Mouse (Mus musculus) kidney, embryonic 15.5 days (tissue): ENCODE measurements at regions not wholly inside any gene's neighbourhood (a gene's known extent, or its start where the extent isn't known, plus 50 kb on each side); places are given as distances from the start of the nearest gene placed in this dataset.

Experiments
- ATAC-seq: fragments of 200-750 bp; cut with Nextera tagmentation; replicated peaks from 2 replicates; pipeline ENCODE4 v1.8.0; 2017; ENCODE audit warnings: moderate TSS enrichment; ENCODE audit not compliant: low FRiP score
- H3K27ac ChIP-seq: fragments of 300-500 bp; sonication (generic); 2 replicates; pipeline ENCODE4 v1.5.1; 2015; ENCODE audit warnings: mild to moderate bottlenecking, inconsistent platforms
- H3K27me3 ChIP-seq: fragments of 300-500 bp; sonication (generic); 2 replicates; pipeline ENCODE4 v1.6.1; 2015; ENCODE audit warnings: inconsistent platforms
- H3K36me3 ChIP-seq: fragments of 300-500 bp; sonication (generic); 2 replicates; pipeline ENCODE4 v1.6.1; 2015; ENCODE audit warnings: inconsistent platforms
- H3K4me1 ChIP-seq: fragments of 300-500 bp; sonication (generic); 2 replicates; pipeline ENCODE4 v1.6.1; 2015; ENCODE audit warnings: inconsistent platforms
- H3K4me2 ChIP-seq: fragments of 300-500 bp; sonication (generic); 2 replicates; pipeline ENCODE4 v1.6.1; 2015; ENCODE audit warnings: moderate library complexity, mild to moderate bottlenecking, inconsistent platforms
- H3K4me3 ChIP-seq: fragments of 300-500 bp; sonication (generic); replicated peaks from 2 replicates; pipeline ENCODE4 v1.5.1; 2015; ENCODE audit warnings: mild to moderate bottlenecking, inconsistent platforms
- H3K9ac ChIP-seq: fragments of 300-500 bp; sonication (generic); 2 replicates; pipeline ENCODE4 v1.6.1; 2015; ENCODE audit warnings: mild to moderate bottlenecking, inconsistent platforms
- H3K9me3 ChIP-seq: fragments of 300-500 bp; sonication (generic); replicated peaks from 2 replicates; pipeline ENCODE4 v1.6.1; 2016; ENCODE audit warnings: inconsistent platforms
- WGBS: fragments of 180-500 bp; shearing (Covaris S2); methylation state at CpG from one replicate; pipeline ENCODE4 v1.1.7; 2015; ENCODE audit warnings: mixed read lengths; 5-methylcytosine and 5-hydroxymethylcytosine counted together

DNA sequence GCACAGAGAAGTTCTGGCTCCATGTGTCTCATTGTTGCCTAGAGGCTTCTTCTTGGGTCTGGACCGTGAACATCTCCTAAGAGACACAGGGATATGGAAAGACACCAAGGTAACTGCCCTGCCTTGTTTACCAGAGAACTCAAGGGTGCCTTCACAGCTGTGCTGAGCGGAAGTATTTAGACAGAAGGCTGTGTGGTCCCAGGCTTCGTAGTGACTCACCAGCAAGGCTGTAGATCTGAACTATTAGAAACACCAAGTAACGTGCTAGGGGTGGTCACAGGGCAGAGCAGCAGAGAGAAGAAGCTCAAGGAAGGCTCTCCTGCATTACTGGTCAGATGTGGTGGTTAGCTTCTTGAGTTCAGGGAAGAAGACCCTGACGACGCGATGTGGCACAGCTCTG, 51.6 kb upstream of the Lpp start:
- no peaks in the 10 kb centered on the region for H3K36me3 ChIP-seq
- H3K4me3 ChIP-seq: no peak overlapping the region
- H3K4me2 ChIP-seq: no peak overlapping the region
- peaks cover 21% of the 10 kb centered on the region for H3K27me3 ChIP-seq
- no peaks in the 10 kb centered on the region for H3K9me3 ChIP-seq
- 91% methylated on average over 7 of the region's 7 CpGs for WGBS
- H3K4me1 ChIP-seq: peaks cover 12% of the 10 kb centered on the region
- H3K27ac ChIP-seq: no peak overlapping the region
- ATAC-seq: no peak
- H3K9ac ChIP-seq: no peak overlapping the region

DNA sequence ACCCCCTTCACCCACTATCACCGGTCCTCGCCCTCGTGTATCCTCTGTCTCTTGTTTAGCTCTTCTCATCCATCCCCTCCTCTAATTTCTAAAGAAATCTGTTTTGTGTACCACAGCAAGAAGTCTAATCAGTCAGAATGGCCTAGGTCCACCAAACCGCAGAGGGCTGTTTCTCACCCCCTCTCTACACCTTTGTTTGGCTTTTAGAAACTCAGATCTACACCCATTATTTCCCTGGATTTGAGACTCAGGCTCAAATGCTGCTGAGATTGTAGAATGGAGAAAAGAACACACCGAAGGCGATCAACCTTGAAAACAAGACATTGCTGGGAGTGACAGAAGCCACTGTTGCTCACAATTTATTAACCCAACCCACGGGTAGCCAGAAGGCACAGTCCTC, 52.7 kb upstream of the Lpp start:
- 67% methylated on average over 7 of the region's 7 CpGs for WGBS
- Histone ChIP-seq H3K4me1 (peaks cover 12% of the 10 kb centered on the region), H3K27ac (no peak overlapping the region), H3K9ac (no peak overlapping the region), H3K4me3 (no peak overlapping the region), H3K9me3 (no peaks in the 10 kb centered on the region), H3K4me2 (no peak overlapping the region), H3K27me3 (peaks cover 16% of the 10 kb centered on the region; the same call in 1 of the 2 replicates), H3K36me3 (no peaks in the 10 kb centered on the region)
- ATAC-seq: no peak

DNA sequence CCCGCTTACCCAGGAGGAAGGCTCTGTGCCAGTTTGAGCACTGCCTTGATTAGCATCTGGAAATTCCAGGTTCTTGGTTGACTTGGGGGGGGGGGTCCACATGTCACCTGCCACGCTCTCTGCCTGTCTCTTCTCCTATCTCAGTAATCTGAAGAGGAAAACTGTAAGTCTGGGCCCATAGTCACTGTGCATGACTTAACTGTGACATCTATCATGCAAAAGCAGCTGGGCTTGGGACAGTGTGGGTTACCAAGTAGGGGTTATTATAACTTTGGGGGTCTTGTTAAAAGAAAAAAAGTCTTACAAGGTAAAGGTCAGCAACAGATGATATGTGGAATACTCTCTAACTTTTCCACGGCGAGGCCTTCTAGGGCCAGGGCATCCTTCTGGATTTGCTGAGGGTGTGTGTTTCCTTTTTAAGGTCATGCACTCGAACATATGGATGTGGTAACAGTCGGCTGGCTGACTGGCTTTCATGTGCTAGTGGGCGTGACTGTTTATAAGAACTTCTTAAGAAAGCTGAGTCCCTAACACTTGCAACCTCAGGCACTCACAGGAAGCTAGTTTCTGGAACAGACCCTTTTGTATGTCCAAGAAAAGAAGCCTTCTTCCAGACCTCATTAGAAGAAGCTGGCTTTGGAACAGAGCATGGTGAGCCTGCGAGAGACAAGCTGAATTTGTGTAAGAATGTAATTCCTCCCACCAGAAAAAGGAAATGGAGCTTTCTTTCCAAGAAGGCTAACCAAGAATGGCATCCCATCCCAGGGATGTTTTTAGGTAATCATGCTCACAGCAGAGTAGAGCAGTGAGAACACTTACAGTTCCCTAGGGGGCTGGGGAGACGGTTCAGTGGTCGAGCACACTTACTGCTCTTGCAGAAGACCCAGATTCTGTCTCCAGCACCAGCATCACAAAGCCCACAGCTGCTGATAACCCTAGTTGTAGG, 53.7 kb upstream of the Lpp start:
- H3K27ac ChIP-seq: no peak overlapping the region
- ATAC-seq: no peak

DNA sequence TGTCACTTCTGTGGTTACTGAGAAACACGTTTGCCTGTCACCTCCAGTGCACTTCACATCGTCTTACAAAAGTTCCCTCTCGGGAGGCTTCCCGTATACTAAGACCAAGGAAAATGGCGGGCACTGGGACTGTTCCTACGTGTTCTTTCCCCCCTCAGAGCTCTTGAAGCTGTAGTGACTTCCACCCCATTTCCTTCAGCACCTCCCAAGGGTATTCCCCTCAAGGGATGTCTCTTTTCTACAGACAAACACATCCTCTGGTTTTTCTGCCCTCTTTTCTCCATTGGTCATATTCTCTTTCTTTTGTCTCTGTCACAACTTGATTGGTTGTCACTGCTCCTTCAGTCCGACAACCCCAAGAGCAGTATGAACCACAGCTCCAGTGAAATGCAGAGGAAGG, 54.9 kb upstream of the Lpp start:
- Histone ChIP-seq H3K9ac (no peak overlapping the region), H3K4me2 (no peak overlapping the region), H3K9me3 (no peaks in the 10 kb centered on the region), H3K4me3 (no peak overlapping the region), H3K36me3 (no peaks in the 10 kb centered on the region), H3K27ac (no peak overlapping the region), H3K4me1 (peaks cover 12% of the 10 kb centered on the region), H3K27me3 (peaks cover 6% of the 10 kb centered on the region; the same call in 1 of the 2 replicates)
- ATAC-seq: no peak
- WGBS: 92% methylated on average over 7 of the region's 7 CpGs

More for the DNA sequence above, 53.7 kb upstream of the Lpp start:
- Histone ChIP-seq H3K4me2 (no peak overlapping the region), H3K4me1 (peaks cover 12% of the 10 kb centered on the region), H3K9me3 (no peaks in the 10 kb centered on the region), H3K4me3 (no peak overlapping the region), H3K36me3 (no peaks in the 10 kb centered on the region), H3K9ac (no peak overlapping the region), H3K27me3 (peaks cover 8% of the 10 kb centered on the region; the same call in 1 of the 2 replicates)
- 38% methylated on average over 10 of the region's 10 CpGs for WGBS

DNA sequence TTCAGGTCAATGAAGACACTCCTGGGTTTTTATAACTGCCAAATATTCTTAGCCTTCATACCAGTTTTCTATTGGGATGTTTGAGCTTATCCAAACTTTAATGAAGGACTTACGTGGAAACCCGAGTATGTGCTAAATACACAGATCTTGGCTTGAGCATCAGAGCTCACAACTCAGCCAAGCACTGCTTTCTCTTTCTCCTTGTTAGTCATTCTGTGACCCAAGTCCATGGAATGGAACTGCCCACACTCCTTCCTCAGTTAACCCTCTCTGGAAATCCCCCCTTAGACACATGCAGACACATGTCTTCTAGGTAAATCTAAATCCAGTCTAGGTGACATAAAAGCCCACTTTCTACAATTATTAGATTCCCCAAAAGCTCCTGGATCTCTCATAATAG, 58.9 kb upstream of the Lpp start:
- Histone ChIP-seq H3K4me1 (peaks cover 5% of the 10 kb centered on the region), H3K36me3 (no peaks in the 10 kb centered on the region), H3K9ac (no peak overlapping the region), H3K4me3 (no peak overlapping the region), H3K9me3 (no peaks in the 10 kb centered on the region), H3K27ac (no peak overlapping the region), H3K27me3 (no peaks in the 10 kb centered on the region), H3K4me2 (no peak overlapping the region)
- WGBS: 73% methylated on average over 2 of the region's 2 CpGs
- ATAC-seq: no peak

DNA sequence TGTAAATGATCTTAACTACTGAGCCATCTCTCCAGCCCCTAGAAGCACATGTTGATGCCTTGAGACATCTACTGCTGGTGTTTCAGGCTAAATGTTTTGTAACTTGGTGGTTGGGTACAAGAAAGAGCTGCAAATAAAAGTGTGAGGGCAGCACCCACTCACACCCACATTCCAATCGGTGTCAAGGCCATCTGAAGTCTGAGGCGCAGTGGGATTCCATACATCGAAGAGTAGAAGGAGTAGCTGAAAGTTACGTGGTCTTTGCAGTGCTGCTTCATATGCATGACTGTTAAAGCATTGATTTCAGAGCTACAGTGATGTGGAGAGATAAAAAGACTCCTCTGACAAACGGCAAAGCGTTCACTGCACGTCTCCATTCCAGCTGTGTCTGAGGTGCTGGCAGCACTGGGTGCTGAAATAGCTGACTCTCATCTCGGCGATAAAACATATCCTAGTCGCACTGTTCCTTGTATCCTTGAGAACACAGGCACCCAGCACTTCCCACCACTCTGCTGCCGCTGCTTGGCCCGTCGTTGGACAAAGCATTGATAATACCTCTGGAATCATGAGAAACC, 61.8 kb upstream of the Lpp start:
- H3K9ac ChIP-seq: no peak overlapping the region
- no peak overlapping the region for H3K4me2 ChIP-seq
- 87% methylated on average over 13 of the region's 13 CpGs for WGBS
- H3K4me1 ChIP-seq: no peaks in the 10 kb centered on the region
- H3K27me3 ChIP-seq: no peaks in the 10 kb centered on the region
- H3K9me3 ChIP-seq: no peaks in the 10 kb centered on the region
- H3K4me3 ChIP-seq: no peak overlapping the region
- no peaks in the 10 kb centered on the region for H3K36me3 ChIP-seq
- ATAC-seq: no peak
- no peak overlapping the region for H3K27ac ChIP-seq

DNA sequence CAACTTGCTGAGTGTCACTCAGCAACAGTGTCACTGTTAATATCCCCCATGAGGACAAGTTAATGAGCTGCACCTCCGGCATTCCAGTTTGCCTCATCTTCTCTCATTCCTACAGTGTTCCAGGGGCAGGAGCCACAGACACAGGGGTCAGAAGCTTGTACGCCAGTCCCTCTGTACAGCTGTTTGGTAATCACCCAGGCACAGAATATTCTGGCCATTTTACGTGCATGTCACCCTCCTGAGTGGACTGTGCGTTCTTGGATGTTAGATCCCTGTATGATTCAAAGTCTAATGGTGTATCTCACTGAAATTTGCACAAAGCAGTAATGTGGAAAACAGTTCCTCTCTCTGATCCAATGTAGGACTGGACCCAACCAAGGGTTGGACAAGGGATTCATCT, 66.7 kb upstream of the Lpp start:
- Histone ChIP-seq H3K9me3 (no peaks in the 10 kb centered on the region), H3K4me2 (no peak overlapping the region), H3K36me3 (no peaks in the 10 kb centered on the region), H3K4me1 (no peaks in the 10 kb centered on the region), H3K9ac (no peak overlapping the region), H3K27me3 (no peaks in the 10 kb centered on the region), H3K4me3 (no peak overlapping the region), H3K27ac (no peak overlapping the region)
- 76% methylated on average over 4 of the region's 4 CpGs for WGBS
- no peak for ATAC-seq

DNA sequence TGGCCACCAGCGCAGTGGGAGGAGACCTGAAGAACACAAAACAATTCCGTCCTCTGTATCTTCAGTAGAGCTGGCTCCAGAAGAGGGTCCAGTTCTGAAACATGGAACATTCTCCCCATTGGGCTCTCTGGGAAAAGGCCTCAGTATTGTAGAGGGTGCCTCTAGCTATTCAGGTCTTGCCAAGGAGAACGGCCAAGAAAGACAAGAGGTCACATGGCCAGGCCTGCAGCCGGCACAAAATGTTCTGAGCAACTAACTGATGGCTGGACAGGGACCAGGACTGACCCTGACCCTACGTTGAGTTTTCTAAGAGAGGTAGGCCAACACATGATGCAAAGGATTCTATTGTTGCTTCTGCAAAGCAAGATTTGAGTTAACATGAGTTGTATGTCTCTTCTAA, 67.3 kb upstream of the Lpp start:
- no peak overlapping the region for H3K4me3 ChIP-seq
- H3K4me2 ChIP-seq: no peak overlapping the region
- H3K9me3 ChIP-seq: no peaks in the 10 kb centered on the region
- no peaks in the 10 kb centered on the region for H3K27me3 ChIP-seq
- ATAC-seq: no peak
- H3K4me1 ChIP-seq: no peaks in the 10 kb centered on the region
- H3K27ac ChIP-seq: no peak overlapping the region
- H3K9ac ChIP-seq: no peak overlapping the region
- H3K36me3 ChIP-seq: no peaks in the 10 kb centered on the region
- 86% methylated on average over 5 of the region's 5 CpGs for WGBS

DNA sequence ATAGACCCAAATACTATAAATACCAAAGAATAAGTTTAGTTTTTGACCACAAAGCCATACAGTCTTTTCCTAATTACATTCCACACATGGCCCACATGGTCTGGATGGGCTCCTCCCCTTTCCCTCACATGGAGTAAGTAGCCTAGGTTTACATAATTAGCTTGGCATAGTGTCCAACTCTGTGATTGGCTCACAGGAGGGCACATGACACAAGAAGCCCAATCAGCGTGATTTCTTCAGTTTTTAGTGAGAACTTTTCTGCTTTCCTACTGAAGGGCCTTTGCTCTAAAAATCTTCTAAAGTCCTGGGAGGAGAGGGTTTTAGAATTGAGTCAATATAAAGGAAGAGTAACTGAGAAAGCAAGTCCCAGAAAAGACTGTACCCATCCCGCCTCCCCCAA, 68.4 kb upstream of the Lpp start:
- Histone ChIP-seq H3K4me1 (no peaks in the 10 kb centered on the region), H3K9me3 (no peaks in the 10 kb centered on the region), H3K4me3 (no peak overlapping the region), H3K4me2 (no peak overlapping the region), H3K36me3 (no peaks in the 10 kb centered on the region), H3K27ac (no peak overlapping the region), H3K9ac (no peak overlapping the region), H3K27me3 (no peaks in the 10 kb centered on the region)
- no peak for ATAC-seq
- 90% methylated on average over 2 of the region's 2 CpGs for WGBS

DNA sequence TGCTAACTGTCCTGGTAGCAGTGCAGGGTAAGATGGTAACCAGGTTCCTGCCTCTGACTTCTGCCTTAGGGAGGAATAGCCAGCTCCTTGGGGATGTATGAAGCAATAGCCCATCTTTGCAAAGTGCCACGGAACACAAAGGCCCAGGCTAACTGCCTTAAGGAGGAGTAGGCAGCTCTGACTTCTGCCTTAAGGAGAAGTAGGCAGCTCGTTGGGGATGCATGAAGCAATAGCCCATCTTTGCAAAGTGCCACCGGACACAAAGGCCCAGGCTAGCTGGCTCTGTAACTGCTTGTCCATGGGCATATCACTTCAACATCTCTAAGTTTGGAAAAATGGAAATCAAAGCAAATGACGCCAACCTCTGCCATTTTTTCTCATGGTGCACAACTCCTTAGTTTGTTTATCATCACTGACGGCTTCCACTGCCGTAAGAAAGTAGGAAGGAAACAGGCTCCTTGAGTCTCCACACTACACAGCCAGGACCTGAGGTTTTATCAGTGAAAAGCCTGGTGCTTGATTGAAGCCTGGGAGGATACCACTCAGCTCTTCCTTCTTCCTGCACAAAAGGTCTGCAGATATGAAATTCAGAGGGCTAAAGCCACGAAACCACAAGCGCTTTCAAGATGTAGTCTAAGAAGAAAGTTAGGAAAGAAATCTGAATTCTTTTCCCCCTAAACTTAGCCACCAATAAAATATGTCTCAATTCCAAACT, 74.4 kb upstream of the Lpp start:
- ATAC-seq: no peak
- Histone ChIP-seq H3K4me3 (no peak overlapping the region), H3K4me1 (no peaks in the 10 kb centered on the region), H3K4me2 (no peak overlapping the region), H3K36me3 (no peaks in the 10 kb centered on the region), H3K27me3 (no peaks in the 10 kb centered on the region), H3K9ac (no peak overlapping the region), H3K27ac (no peak overlapping the region), H3K9me3 (no peaks in the 10 kb centered on the region)
- WGBS: 89% methylated on average over 8 of the region's 8 CpGs

DNA sequence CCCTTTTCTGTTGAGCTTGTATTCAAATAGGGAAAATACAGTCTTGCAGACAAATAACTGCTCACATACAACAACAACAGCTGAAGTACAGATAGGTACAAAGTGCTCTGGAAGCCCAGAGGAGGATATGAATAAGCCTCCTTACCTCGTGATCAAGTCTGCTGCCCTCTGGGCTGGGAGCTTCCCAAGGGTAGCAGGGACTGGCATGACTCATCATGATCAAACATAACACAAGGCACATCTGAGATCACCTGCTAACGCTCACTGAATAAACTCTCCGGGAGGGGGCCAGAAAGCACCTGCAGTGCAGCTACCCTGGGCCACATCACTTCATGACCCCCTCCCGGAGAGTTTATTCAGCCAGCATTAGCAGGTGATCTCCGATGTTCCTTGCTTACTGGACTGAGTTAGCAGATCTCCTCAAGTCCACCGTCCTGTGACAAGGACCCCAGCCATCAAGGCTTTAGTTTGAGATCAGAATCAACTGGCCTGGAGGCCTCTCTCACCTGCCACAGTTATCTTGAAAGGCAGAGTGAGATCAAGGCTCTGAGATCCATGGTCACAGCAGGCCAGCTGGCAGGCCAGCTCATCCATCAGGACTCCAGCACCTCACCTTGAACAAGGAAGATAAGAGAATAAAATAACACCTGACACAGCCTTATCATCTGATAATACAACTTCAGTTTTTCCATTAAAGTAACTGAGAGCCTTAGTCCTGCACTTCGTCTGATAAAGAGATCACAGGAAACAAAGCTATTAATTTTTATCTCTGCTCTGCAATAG, 79.6 kb upstream of the Lpp start:
- H3K4me2 ChIP-seq: no peak overlapping the region
- H3K27me3 ChIP-seq: no peaks in the 10 kb centered on the region
- ATAC-seq: no peak
- no peak overlapping the region for H3K4me3 ChIP-seq
- H3K4me1 ChIP-seq: no peaks in the 10 kb centered on the region
- no peaks in the 10 kb centered on the region for H3K36me3 ChIP-seq
- no peaks in the 10 kb centered on the region for H3K9me3 ChIP-seq
- no peak overlapping the region for H3K27ac ChIP-seq
- H3K9ac ChIP-seq: no peak overlapping the region
- WGBS: 69% methylated on average over 7 of the region's 7 CpGs

DNA sequence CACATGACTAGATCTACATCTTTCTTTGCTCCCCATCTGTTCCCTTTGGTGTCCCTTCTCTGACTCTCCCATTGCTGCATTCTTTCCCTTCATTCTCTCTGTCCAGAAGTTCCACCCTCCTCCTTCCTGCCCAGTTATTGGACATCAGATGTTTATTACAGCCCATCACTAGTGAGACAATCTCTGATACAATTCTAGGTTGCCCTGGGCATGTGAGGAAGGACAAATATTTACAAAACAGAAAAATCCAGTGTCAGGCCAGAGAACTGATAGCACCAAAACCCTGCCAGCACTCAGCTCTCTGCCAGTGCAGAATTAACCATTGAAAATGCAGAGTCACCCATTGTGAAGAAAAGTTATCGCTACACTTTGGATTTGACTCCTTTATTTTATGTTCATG, 87.9 kb upstream of the Lpp start:
- H3K4me1 ChIP-seq: no peaks in the 10 kb centered on the region
- H3K36me3 ChIP-seq: no peaks in the 10 kb centered on the region
- H3K27me3 ChIP-seq: no peaks in the 10 kb centered on the region
- WGBS: 97% methylated on average over 1 of the region's 1 CpGs
- H3K9ac ChIP-seq: no peak overlapping the region
- no peak overlapping the region for H3K4me3 ChIP-seq
- H3K9me3 ChIP-seq: no peaks in the 10 kb centered on the region
- no peak overlapping the region for H3K4me2 ChIP-seq
- ATAC-seq: no peak
- no peak overlapping the region for H3K27ac ChIP-seq
